Mouse (Mus musculus) forebrain, embryonic 13.5 days (tissue): Measurements from ENCODE around the gene Rab11b. TPM values are rescaled to one million over a fixed set of nuclear protein-coding genes. Genes with fewer than 3 reads are reported as not detected.
"Not testable (repeated sequence)": the region's sequence is repeated elsewhere in the genome, so short reads cannot be mapped to it uniquely, and the experiment has no call there.

Source experiments
- ATAC-seq: fragments of 200-750 bp; cut with Nextera tagmentation; 2 replicates; pipeline ENCODE4 v1.8.0; 2017
- H3K27ac ChIP-seq: fragments of 300-500 bp; sonication (generic); 2 replicates; pipeline ENCODE4 v1.5.1; 2015; ENCODE audit warnings: inconsistent platforms, mild to moderate bottlenecking, moderate library complexity
- H3K27me3 ChIP-seq: fragments of 300-500 bp; sonication (generic); 2 replicates; pipeline ENCODE4 v1.6.1; 2015; ENCODE audit warnings: mild to moderate bottlenecking, inconsistent platforms
- H3K36me3 ChIP-seq: fragments of 300-500 bp; sonication (generic); 2 replicates; pipeline ENCODE4 v1.6.1; 2015; ENCODE audit warnings: mild to moderate bottlenecking, inconsistent platforms; ENCODE audit not compliant: poor library complexity, severe bottlenecking
- H3K4me1 ChIP-seq: fragments of 300-500 bp; sonication (generic); 2 replicates; pipeline ENCODE4 v1.6.1; 2015; ENCODE audit warnings: inconsistent platforms
- H3K4me2 ChIP-seq: fragments of 300-500 bp; sonication (generic); 2 replicates; pipeline ENCODE4 v1.6.1; 2015; ENCODE audit warnings: inconsistent platforms, mild to moderate bottlenecking, moderate library complexity
- H3K4me3 ChIP-seq: fragments of 300-500 bp; sonication (generic); 2 replicates; pipeline ENCODE4 v1.5.1; 2015; ENCODE audit warnings: mild to moderate bottlenecking, inconsistent platforms
- H3K9ac ChIP-seq: fragments of 300-500 bp; sonication (generic); 2 replicates; pipeline ENCODE4 v1.6.1; 2015; ENCODE audit warnings: mild to moderate bottlenecking, inconsistent platforms
- H3K9me3 ChIP-seq: fragments of 300-500 bp; sonication (generic); replicated peaks from 2 replicates; pipeline ENCODE4 v1.6.1; 2016; ENCODE audit warnings: inconsistent platforms
- WGBS: fragments of 180-500 bp; shearing (Covaris S2); methylation state at CpG from one replicate; pipeline ENCODE4 v1.1.7; 2015; 5-methylcytosine and 5-hydroxymethylcytosine counted together
- polyA plus RNA-seq: library from polyadenylated mRNA; unstranded; fragments of >200 nt; fragmentation: Nextera tagmentation; extraction: Ambion mirVana; gene quantifications from 2 replicates; pipeline ENCODE4 v1.2.1, GENCODE M21; 2015

Gene Rab11b
- polyA plus RNA-seq, 1 experiment from 2014 or later, result 441 TPM

GRCm38 (mm10) chr17:33732556-33733083, 27.7 kb downstream of the Rab11b start:
- not testable (repeated sequence) for H3K4me2 ChIP-seq, H3K4me3 ChIP-seq, H3K9ac ChIP-seq, H3K4me1 ChIP-seq, H3K36me3 ChIP-seq, H3K27ac ChIP-seq, H3K27me3 ChIP-seq, H3K9me3 ChIP-seq, ATAC-seq
- 78% methylated on average over 9 of the region's 9 CpGs for WGBS

- Histone ChIP-seq H3K4me3 (no peak overlapping the region), H3K9ac (no peak overlapping the region), H3K4me1 (no peaks in the 10 kb centered on the region), H3K36me3 (no peaks in the 10 kb centered on the region), H3K27me3 (no peaks in the 10 kb centered on the region), H3K9me3 (no peaks in the 10 kb centered on the region), H3K4me2 (no peak overlapping the region), H3K27ac (no peak overlapping the region)
- 80% methylated on average over 2 of the region's 2 CpGs for WGBS
- ATAC-seq, result no peak
These were observed 31.1 kb downstream of the Rab11b start for GRCm38 (mm10) chr17:33729215-33729614.

GRCm38 (mm10) chr17:33728396-33728795, 31.9 kb downstream of the Rab11b start:
- WGBS, result 82% methylated on average over 2 of the region's 2 CpGs
- H3K27me3 ChIP-seq, result no peaks in the 10 kb centered on the region
- H3K4me3 ChIP-seq, result no peak overlapping the region
- no peaks in the 10 kb centered on the region for H3K4me1 ChIP-seq
- no peak overlapping the region for H3K4me2 ChIP-seq
- H3K36me3 ChIP-seq, result no peaks in the 10 kb centered on the region
- H3K27ac ChIP-seq, result no peak overlapping the region
- ATAC-seq, result no peak
- H3K9me3 ChIP-seq, result no peaks in the 10 kb centered on the region
- no peak overlapping the region for H3K9ac ChIP-seq

GRCm38 (mm10) chr17:33719736-33720378, 40.5 kb downstream of the Rab11b start:
- no peak overlapping the region for H3K27ac ChIP-seq
- no peak for ATAC-seq
- WGBS, result 97% methylated on average over 7 of the region's 7 CpGs

GRCm38 (mm10) chr17:33718944-33719725, 41.2 kb downstream of the Rab11b start:
- Histone ChIP-seq H3K27ac (no peak overlapping the region), H3K4me3 (peak overlapping the region; percentile 76), H3K36me3 (0 out of 2 replicates have a peak, but pooled peaks cover 4% of the 10 kb centered on the region), H3K27me3 (no peaks in the 10 kb centered on the region), H3K4me2 (peak overlapping the region; percentile 68), H3K9me3 (no peaks in the 10 kb centered on the region), H3K9ac (no peak overlapping the region), H3K4me1 (peaks cover 7% of the 10 kb centered on the region)
- WGBS, result 49% methylated on average over 10 of the region's 10 CpGs
- ATAC-seq, result peak; percentile 39

More at GRCm38 (mm10) chr17:33719736-33720378, 40.5 kb downstream of the Rab11b start:
- Histone ChIP-seq H3K36me3 (0 out of 2 replicates have a peak, but pooled peaks cover 2% of the 10 kb centered on the region), H3K4me3 (no peak overlapping the region), H3K9me3 (no peaks in the 10 kb centered on the region), H3K27me3 (no peaks in the 10 kb centered on the region), H3K4me2 (no peak overlapping the region), H3K9ac (no peak overlapping the region), H3K4me1 (peaks cover 7% of the 10 kb centered on the region)

GRCm38 (mm10) chr17:33718384-33718881, 41.9 kb downstream of the Rab11b start, which contains the start of gene March2:
Gene March2 (minus strand): TSS chr17:33718670.
- 0 out of 2 replicates have a peak, but pooled peaks cover 4% of the 10 kb centered on the region for H3K36me3 ChIP-seq
- H3K27me3 ChIP-seq, result no peaks in the 10 kb centered on the region
- no peaks in the 10 kb centered on the region for H3K9me3 ChIP-seq
- H3K9ac ChIP-seq, result peak within 1 kb of the TSS; percentile 70
- no peak within 1 kb of the TSS for H3K27ac ChIP-seq
- H3K4me3 ChIP-seq, result peak within 1 kb of the TSS; percentile 76
- peak within 1 kb of the TSS; percentile 68 for H3K4me2 ChIP-seq
- under 1% methylated on average over 37 of the region's 46 CpGs for WGBS
- ATAC-seq, result peak; percentile 100
- H3K4me1 ChIP-seq, result peaks cover 7% of the 10 kb centered on the region

GRCm38 (mm10) chr17:33717982-33718381, 42.3 kb downstream of the Rab11b start:
- no peak for ATAC-seq
- peak overlapping the region; percentile 70 for H3K9ac ChIP-seq
- H3K4me1 ChIP-seq, result peaks cover 7% of the 10 kb centered on the region
- 11% methylated on average over 8 of the region's 8 CpGs for WGBS
- no peaks in the 10 kb centered on the region for H3K27me3 ChIP-seq
- H3K36me3 ChIP-seq, result 0 out of 2 replicates have a peak, but pooled peaks cover 4% of the 10 kb centered on the region
- H3K27ac ChIP-seq, result no peak overlapping the region
- peak overlapping the region; percentile 76 for H3K4me3 ChIP-seq
- H3K4me2 ChIP-seq, result peak overlapping the region; percentile 68
- no peaks in the 10 kb centered on the region for H3K9me3 ChIP-seq

- 94% methylated on average over 1 of the region's 1 CpGs for WGBS
- ATAC-seq, result no peak
- H3K9ac ChIP-seq, result no peak overlapping the region
- H3K9me3 ChIP-seq, result no peaks in the 10 kb centered on the region
- peaks cover 7% of the 10 kb centered on the region for H3K4me1 ChIP-seq
- no peak overlapping the region for H3K4me3 ChIP-seq
- no peak overlapping the region for H3K4me2 ChIP-seq
- H3K27ac ChIP-seq, result no peak overlapping the region
- no peaks in the 10 kb centered on the region for H3K27me3 ChIP-seq
- H3K36me3 ChIP-seq, result 0 out of 2 replicates have a peak, but pooled peaks cover 4% of the 10 kb centered on the region
These were observed 43.1 kb downstream of the Rab11b start for GRCm38 (mm10) chr17:33717246-33717645.

GRCm38 (mm10) chr17:33714779-33715178, 45.6 kb downstream of the Rab11b start:
- no peaks in the 10 kb centered on the region for H3K27me3 ChIP-seq
- H3K4me2 ChIP-seq, result no peak overlapping the region
- H3K9ac ChIP-seq, result no peak overlapping the region
- H3K4me1 ChIP-seq, result peaks cover 7% of the 10 kb centered on the region
- ATAC-seq, result no peak
- peaks cover 11% of the 10 kb centered on the region; the same call in 1 of the 2 replicates for H3K36me3 ChIP-seq
- H3K9me3 ChIP-seq, result no peaks in the 10 kb centered on the region
- H3K4me3 ChIP-seq, result no peak overlapping the region
- 85% methylated on average over 1 of the region's 1 CpGs for WGBS
- H3K27ac ChIP-seq, result no peak overlapping the region

GRCm38 (mm10) chr17:33713271-33713670, 47.1 kb downstream of the Rab11b start:
- H3K9ac ChIP-seq, result no peak overlapping the region
- H3K4me2 ChIP-seq, result no peak overlapping the region
- H3K27ac ChIP-seq, result no peak overlapping the region
- H3K36me3 ChIP-seq, result peaks cover 19% of the 10 kb centered on the region
- H3K4me3 ChIP-seq, result no peak overlapping the region
- H3K9me3 ChIP-seq, result no peaks in the 10 kb centered on the region
- H3K27me3 ChIP-seq, result no peaks in the 10 kb centered on the region
- H3K4me1 ChIP-seq, result peaks cover 7% of the 10 kb centered on the region
- ATAC-seq, result no peak
- WGBS, result 83% methylated on average over 5 of the region's 5 CpGs

- Histone ChIP-seq H3K36me3 (peaks cover 36% of the 10 kb centered on the region), H3K4me1 (no peaks in the 10 kb centered on the region), H3K9ac (no peak overlapping the region), H3K9me3 (no peaks in the 10 kb centered on the region), H3K27me3 (no peaks in the 10 kb centered on the region), H3K4me2 (no peak overlapping the region), H3K4me3 (no peak overlapping the region), H3K27ac (no peak overlapping the region)
- ATAC-seq, result no peak
- WGBS, result 89% methylated on average over 3 of the region's 3 CpGs
These were observed 50.5 kb downstream of the Rab11b start for GRCm38 (mm10) chr17:33709834-33710233.

GRCm38 (mm10) chr17:33703091-33703490, 57.2 kb downstream of the Rab11b start:
- Histone ChIP-seq H3K36me3 (peaks cover 47% of the 10 kb centered on the region), H3K4me3 (no peak overlapping the region), H3K4me1 (no peaks in the 10 kb centered on the region), H3K27me3 (no peaks in the 10 kb centered on the region), H3K4me2 (no peak overlapping the region), H3K9ac (no peak overlapping the region), H3K9me3 (no peaks in the 10 kb centered on the region), H3K27ac (no peak overlapping the region)
- WGBS, result 85% methylated on average over 9 of the region's 9 CpGs
- no peak for ATAC-seq
